Mouse (Mus musculus) liver, postnatal 0 days (tissue): ENCODE measurements around the gene Pard3.

ENCODE experiments used
- CTCF ChIP-seq: sonication (generic); IDR thresholded peaks from 2 replicates; pipeline ENCODE4 v1.5.1; 2016; ENCODE audit warnings: antibody characterized with exemption, low read depth
- EP300 ChIP-seq: IDR thresholded peaks from 2 replicates; pipeline ENCODE4 v1.6.1; 2016; ENCODE audit warnings: antibody characterized with exemption, low read depth, mild to moderate bottlenecking

DNA sequence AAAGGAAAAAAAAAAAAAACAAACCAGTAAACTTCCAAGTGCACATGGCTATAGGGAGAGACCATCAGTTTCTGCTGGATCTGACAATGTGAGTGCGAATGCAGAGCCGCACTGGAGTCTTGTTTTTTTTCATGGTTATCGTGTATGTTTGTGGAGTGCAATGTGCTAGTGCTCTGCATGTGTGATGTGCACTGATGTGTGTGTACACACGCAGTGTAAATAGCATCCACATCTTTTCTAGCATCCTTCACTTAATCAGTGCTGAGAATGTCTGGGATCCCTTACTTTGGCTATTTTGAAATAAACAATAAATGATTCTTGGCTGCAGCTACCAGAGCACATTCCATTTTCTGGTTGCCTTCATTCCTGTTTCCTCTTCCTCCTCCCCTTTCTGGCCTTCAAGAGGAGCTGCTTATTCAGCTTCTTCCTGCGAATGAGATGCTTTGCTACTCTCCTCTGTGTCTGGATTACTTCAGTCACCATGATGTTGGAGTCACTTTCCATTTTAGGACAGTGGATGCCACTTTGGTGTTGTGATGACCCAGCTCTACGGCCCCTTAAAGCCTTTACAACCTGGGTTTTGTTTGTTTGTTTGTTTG is 239.3 kb downstream of the Pard3 start:
- TF ChIP-seq CTCF (no peak), EP300 (no peak)
